Mouse (Mus musculus): ENCODE results near the gene Fbxl19.

- peak; percentile 86; the same call in 1 of the 2 replicates for TF ChIP-seq CTCF (IDR thresholded peaks at IDR 0.05; ENCODE audit: extremely low read depth, insufficient read depth, insufficient read length, insufficient replicate concordance)
- no peak for TF ChIP-seq POLR2A (IDR thresholded peaks at IDR 0.05; ENCODE audit: low read depth, low read length)
Measured at GRCm38 (mm10) chr7:127800435-127801009, 56.2 kb downstream of the Fbxl19 start, which contains the start of gene Hsd3b7.

Measured in spleen, adult 2 months (tissue).